Mouse (Mus musculus) CD8-positive naive resting alpha-beta T cell, adult 2 months (primary cell): Measurements from ENCODE around the gene Zfp654.
"Not testable (repeated sequence)": the region's sequence is repeated elsewhere in the genome, so short reads cannot be mapped to it uniquely, and the experiment has no call there.

Experiments used
- DNase-seq, 2 experiments: peaks; one replicate each; pipeline ENCODE4 v3.0.0; 2022; ENCODE audit warnings: low read depth in 2 of 2, low spot score in 2 of 2

The Zfp654 gene

DNA sequence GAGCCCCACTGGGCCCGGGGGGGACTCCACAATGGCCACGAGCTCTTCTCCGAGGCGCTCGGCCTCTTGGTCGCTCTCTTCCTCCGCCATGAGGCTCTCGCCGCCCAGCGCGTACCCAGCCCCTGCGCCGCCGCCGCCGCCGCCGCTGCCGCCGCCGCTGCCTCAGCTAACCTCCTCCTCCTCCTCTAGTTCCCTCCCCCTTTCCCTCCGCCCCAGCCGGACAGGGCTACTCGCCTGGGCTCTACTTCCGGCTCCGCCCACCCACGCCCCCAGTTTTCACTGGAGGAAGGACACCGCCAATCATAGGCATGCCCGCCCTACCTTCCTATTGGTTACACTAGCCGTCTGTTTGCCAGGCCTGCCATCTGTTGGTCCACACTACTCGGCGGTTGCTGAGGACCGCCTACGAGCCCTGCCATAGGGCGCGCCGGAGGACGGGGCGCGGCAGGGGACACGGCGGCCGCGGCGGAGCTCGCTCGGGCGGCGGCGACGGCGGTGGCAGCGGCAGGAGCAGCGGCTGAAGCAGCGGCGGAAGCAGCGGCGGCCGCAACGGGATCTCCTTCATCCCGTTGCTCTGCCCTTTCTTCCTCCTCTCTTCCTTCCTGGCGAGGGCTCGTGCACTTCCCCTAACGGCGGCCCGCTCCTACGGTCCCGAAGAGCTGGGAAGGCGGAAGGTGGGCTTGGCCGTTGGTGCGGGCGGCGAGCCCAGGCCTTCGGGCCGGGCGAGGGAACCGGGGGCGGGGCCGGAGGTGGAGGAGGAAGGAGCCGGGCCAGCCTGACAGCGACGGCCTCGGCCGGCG lies at the start of gene Zfp654, which contains the start of gene Cggbp1:
TSS of gene Zfp654 (minus strand) at position 90 of the 800 bp plus-strand sequence.
TSS of gene Cggbp1 (plus strand) at position 434 of the 800 bp plus-strand sequence.
- peak; percentile 99 to 100 for DNase-seq

DNA sequence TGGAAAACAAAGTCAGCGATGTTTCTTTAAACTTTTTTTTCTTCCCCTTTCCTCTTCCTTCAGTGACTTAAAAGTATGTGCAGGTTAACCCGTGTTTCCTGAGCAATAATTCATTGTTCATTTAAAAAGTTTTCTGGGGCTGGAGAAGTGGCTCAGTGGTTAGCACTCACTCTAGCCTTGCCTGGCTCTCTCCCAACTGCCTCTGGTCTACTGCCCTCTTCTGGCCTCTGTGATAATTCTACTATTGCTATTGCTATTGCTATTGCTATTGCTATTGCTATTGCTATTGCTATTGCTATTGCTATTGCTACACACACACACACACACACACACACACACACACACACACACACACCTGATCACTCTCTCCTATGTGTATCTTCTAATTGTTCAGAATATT lies 47.6 kb upstream of the Zfp654 start:
- peak in 1 of 2 experiments; percentile 27 for DNase-seq

DNA sequence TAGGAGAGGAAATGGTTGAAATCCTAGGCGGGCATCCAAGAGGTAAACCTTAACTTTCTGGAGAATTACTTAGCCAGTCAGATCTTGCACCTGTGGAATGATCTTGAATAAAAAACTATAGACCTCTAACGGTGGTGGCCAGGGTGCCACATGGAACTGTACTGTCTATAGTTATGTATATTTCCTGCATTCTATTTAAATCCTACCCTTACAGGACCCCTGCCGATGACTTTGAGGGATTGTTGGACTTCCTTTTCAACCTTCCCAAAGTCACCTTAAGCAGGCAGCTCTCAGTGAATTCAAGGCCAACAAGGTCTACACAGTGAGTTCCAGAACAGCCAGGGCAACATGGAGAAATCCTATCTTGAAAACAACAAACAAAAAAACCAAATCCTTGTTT lies 38.0 kb upstream of the Zfp654 start:
- no peak for DNase-seq

DNA sequence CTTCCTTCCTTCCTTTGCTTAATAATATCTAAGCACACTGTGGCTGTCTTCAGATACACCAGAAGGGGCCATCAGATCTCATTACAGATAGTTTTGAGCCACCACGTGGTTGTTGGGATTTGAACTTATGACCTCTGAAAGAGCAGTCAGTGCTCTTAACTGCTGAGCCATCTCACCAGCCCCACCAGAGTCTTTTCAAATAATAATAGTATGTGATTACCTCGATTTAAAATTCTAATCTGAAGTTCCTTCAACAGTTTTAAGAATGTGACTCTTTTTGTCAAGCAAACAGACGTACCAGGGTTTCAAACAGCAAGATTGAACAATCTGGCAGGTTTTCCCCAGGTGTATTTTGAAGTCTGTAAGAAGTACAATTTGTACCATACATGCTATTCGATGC lies 34.1 kb upstream of the Zfp654 start:
- no peak for DNase-seq

DNA sequence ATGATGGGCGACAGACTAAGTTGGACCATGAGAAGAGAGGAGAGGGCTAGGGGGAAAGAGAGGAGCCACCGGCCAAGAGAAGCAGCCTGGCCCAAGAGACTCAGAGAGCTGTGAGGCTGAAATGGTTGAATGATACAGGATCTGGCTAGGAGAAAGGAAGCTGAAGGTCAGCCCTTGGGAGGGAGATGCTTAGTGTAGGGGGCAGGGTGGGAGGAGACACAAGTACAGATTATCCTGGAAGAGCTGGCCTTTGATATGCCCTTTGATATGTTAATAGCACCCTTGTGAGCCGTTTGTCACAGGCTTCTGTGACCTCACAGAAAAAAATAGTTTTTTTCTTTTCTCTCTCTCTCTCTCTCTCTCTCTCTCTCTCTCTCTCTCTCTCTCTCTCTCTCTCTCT lies 33.7 kb upstream of the Zfp654 start:
- no peak for DNase-seq

DNA sequence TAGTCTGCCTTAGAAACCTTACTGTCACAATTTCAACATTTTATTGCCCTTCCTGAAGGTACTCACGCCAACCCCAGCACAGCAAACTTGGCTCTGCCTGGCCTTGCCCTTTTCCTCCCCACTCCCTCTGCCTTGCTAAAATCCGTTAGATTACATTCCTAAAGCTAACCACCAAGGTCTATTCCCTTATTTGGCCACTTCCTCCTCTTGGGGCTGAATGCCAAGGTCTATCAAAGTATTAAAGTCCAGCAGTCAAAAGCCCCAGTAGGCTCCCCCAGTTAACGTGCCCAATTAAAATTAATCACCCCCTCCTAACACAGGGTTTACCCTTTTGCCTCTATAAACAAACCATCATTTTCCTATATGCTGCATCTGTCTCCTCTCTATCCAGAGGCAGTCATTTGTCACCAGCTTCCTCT lies 33.0 kb upstream of the Zfp654 start:
- no peak for DNase-seq

DNA sequence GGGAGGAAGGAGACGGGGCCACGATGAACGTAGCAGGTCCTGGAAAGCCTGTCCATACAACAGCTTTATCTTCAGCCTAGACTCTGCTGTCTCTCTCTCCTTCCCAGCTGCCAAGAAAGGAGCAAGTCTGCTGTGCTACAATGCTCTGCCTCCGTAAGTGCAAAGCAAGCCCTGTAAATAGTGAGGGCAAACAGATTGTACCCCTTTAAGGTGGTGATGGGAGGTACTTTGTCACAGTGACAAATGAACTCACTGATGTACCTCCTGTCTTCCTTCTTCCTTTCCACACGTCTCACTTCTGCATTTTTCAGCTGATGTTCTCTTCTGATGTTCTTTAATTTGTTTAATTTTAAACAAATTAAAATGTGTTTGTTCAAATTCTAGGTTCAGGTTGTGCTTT lies 32.4 kb upstream of the Zfp654 start:
- DNase-seq = no peak

DNA sequence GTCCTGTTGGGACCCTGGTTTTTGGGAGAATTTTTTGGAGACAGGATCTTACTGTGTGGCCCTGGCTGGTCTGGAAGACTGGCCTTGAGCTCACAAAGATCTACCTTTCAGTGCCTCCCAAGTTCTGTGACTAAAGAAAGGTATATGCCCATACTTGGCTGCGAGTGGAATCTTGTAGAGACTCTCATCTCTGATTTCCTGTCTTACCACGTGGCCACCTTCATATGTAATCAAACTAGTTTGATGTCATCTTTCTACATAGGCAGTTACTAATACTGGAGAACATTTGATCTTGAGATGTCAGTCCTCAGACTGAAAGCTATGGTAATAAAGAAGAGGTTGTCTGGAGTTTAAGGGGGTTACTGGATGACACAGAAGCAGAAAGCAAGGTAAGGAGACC lies 30.0 kb upstream of the Zfp654 start:
- DNase-seq = no peak

DNA sequence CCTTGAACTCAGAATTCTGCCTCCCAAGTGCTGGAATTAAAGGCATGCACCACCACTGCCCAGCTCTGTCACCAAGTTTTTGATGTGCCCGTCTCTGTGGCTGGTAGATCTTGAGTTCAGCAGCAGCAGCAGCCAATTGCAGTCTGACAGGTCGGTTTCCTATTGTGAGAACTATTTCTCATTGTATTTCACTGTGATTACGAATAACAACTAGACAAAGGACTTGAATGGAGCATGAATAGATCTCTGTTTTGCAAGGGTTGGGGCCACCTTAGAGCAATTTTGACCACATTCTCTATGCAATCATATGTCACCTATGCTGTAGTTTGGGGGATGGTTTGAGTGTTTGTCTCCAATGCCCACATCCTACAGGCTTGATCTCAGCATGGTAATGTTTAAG lies 29.5 kb upstream of the Zfp654 start:
- DNase-seq = no peak

DNA sequence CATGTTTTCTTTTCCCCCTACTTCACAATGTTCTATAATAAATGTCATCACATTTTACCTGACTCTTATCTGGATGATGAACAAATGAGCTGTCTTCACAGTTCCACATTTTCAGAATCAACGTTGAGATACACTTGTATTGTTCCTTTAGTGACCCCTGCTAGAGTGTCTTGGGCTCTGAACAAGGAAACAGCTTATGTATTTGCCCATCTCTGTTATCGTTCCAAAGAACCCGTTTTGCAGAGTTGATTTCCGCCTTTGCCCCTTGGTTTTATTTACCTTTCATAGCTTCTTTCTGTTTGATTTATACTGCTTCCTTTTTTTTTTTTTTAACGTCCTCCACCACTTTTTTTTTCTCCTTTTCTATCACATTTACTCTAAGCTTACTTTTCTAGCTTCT lies 28.3 kb upstream of the Zfp654 start:
- no peak for DNase-seq

DNA sequence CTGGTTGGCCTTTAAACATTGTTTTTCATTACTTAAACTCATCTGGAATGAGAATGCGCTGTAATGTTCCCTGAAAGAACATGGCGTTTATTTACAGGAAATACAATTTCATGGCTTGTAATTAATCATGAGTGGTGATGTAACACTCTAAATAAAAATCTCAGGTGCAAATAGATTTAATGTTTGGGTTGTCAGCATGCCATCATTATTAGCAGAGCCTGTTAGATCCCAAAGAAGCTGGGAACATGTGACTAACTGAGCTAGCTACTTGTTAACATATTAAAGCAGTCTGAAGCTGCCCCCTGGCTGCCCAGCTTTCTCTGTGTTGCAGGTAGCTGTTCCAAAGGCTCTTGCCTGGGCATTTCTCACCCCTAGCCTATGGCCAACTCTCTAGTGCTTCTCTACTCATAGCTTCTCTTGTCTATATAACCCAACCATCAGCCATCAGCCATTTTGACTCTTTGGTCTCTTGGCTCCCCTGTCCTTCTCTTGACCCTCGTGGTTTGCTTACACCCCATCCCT lies 27.2 kb upstream of the Zfp654 start:
- DNase-seq = no peak

DNA sequence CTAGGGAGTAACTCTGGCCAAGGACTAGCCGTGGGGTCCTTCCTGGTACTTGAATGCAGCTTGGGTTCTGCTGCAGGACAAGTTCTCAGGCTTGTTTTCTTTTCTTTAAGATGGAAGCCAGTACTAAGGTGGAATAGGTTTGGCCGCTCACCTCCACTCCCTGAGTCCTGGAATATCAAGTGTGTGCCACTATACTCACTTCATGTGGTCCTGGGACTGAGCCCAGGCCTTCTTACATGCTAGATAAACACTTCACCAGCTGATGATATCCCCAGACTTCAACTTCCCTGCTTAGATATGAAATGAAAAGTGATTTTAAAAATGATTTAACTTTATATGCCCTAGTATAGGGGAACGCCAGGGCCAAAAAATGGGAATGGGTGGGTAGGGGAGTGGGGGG lies 25.9 kb upstream of the Zfp654 start:
- no peak for DNase-seq

DNA sequence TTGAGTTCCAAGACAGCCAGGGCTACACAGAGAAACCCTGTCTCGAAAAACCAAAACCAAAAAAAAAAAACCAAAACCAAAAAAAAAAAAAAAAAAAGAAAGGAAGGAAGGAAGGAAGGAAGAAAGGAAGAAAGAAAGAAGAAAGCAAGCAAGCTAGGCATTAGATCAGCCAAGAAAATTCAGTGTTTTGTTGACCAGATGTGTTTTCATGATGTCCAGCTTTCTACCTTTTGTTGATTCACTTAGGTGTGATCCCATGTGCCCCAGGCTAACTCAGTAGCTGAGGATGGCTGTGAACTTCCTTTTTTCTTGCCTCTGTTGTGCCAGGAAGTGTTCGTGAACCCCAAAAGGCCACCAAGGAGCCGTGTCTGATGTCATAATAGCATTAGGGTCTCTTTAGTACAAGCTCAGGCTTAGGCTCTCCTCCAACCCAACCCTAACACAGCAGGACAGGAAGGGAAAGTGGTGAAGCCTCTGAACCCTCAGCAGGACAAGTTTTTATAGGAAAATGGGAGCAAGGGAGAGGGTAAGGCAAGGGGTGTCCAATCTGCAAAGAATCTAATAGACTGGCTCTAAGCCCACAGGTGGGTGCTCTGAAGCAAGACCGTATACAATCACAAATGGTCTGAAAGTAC lies 25.3 kb upstream of the Zfp654 start:
- DNase-seq = no peak

DNA sequence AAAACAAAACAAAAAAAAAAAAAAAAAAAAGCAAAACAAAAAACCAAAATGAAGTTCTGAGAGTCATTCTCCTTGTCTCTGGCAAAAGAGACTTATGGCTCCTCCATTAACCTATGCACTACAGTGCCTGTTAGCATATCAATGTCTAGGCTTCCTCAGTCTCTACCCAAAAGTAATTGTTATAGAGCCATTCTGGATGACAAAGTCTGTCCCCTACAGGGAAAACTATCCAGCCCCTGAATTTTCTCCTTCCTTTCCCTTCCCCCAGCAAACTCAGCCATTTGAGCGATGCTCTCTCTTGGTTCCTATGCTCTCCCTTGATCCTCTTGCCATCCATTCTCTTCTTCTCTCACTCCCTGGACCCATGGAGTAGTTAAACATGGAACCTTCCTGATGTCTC lies 24.4 kb upstream of the Zfp654 start:
- no peak for DNase-seq

DNA sequence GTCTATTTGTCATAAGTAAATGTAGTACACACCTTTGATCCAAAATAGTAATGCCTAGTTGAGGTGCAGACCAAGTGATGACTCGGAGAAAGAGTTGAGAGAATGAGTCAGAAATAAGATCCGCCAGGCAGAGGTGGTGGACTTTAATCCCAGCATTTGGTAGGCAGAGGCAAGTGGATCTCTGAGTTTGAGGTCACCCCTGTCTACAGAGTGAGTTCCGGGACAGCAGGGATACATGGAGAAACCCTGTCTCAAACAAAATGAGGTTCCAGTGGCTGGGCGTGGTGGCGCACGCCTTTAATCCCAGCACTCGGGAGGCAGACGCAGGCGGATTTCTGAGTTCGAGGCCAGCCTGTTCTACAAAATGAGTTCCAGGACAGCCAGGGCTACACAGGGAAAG lies 23.9 kb upstream of the Zfp654 start:
- DNase-seq = no peak

DNA sequence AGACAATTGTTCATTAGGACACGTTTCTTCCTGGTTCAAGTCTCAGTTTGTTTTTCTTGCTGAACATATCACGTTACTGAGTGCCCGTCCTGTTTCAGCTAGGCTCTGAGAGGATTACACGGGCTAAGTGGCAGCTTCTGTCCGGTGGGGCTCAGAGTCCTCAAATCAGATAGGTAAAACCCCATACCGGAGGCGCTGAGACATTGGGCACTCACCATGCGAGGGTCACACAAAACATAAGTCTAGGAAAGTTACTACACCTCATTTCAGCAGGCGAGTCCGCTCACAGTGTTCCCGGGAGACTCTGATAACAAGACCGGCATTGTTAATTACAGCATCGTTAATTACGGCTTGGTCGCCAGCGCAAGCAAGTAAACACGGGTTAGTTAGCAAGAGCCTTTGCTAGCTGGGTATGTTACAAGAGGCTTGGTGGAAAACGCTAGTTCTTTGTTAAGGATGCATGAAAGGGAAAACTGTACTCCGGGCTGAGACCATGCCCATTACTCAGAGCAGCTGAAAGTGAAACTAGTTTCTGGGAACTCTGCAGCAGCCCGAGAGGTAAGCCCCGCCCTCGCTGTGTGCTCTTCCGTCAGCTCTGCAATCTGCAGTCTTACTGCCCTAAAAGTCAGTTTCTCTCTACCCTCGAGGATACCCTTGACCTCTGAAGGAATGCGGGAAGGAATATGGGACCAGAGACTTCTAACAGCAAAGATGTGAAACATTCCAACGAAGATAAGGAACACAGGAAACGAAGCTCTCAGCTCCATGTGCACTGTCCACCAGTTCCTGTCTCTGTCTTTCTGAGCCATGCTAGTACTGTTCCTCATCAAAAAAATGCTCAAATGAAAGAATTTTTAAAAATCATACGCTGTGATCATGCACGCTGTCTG lies 22.2 kb upstream of the Zfp654 start:
- DNase-seq = peak; percentile 55 to 68

DNA sequence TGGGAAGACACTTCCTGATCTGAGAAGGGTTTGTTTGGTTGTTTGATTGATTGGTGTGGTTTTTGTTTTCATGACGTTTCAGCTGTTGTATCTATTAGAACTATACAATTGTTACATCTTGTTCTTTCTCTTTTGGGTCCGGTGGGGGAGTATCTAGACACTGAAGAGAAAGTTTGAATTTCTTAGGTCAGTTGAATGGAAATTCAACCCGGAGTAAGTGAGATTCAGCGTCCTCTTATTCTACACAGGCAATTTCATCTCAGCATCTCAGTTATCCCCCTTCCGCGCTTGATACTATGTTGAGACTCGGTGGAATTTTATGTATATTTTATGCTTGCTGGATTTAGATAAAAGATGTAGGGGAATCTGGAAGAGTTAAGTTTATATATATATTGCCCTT lies 21.4 kb upstream of the Zfp654 start:
- no peak for DNase-seq

DNA sequence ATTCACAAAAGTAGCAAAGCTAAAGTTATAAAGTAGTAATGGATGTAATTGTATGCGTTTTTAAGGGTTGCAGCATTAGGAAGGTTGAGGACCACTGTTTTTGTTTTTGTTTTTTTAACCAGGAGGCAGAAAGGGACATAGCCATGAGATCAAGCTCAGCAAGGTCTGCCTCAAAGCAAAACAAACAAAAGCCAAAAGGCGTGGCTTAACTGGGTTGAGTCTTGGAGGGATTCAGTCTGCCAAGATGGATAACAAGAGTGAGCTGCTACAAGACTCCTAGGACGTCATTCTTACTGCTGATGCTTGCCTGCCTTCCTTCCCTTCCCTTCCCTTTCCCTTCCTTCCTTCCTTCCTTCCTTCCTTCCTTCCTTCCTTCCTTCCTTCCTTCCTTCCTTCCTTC lies 20.8 kb upstream of the Zfp654 start:
- no peak for DNase-seq

DNA sequence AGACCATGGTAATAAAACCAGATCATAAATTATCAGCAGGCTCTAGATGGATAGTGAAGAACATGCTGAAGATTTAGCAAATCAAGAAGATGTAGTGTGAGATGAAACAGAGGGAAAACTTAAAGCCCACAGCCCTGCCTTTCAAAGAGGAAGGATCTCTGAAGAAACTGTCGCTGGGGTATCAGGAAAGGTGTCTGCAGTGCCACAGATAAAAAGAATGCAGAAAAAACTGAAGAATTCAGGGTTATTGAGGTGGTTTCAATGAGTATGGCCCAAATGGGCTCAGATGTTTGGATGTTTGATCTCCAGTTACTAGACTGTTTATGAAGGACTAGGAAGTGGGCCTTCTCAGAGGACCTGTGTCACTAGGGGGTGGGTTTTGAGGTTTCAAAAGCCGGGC lies 18.2 kb upstream of the Zfp654 start:
- DNase-seq = no peak

DNA sequence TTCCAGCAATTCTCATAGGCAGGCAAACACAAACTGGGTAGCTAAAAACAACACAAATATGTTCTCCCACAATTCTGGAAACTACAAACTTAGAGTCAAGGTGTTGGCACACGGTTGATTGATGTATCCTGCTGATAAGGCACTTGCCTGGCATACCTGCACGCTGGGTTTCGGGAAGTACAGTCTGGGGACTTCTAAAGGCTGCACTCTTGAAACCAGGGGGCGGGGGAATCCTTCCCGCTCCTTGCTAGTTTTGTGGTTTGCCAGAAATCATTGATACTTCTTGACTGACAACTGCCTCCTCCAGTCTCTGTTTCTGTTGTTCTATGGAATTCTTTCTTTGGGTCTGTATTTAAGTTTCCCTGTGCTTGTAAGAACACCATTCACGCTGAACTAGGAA lies 17.2 kb upstream of the Zfp654 start:
- DNase-seq = no peak

DNA sequence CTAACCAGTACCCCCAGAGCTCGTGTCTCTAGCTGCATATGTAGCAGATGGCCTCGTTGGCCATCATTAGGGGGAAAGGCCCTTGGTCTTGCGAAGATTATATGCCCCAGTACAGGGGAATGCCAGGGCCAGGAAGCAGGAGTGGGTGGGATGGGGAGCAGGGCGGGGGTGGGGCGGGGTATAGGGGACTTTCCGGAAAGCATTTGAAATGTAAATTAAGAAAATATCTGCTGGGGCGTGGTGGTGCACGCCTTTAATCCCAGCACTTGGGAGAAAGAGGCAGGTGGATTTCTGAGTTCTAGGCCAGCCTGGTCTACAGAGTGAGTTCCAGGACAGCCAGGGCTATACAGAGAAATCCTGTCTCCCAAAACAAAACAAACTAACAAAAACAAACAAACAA lies 14.4 kb upstream of the Zfp654 start:
- DNase-seq = not testable (repeated sequence)

DNA sequence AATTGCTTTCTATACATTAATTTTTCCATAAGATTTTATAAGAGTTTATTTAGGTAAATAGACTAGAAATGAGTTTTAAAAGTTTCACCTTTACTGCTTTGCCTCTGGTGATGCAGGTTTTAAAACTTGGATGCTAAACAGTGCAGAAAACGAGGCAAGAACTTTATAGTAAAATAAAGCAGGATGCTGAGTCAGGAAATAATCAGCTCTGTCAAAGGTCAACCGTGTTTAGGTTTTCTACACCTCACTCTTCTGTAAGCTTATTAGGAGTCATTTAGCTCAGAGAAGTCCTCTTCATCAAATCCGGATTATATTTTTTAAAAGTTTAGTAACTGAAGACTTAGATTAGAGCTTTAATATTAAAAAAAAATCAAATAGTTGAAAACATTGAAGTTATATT lies 5.5 kb upstream of the Zfp654 start:
- DNase-seq = no peak
